Mouse (Mus musculus): ENCODE measurements around the gene Olfr1015.

Gene Olfr1015

DNA sequence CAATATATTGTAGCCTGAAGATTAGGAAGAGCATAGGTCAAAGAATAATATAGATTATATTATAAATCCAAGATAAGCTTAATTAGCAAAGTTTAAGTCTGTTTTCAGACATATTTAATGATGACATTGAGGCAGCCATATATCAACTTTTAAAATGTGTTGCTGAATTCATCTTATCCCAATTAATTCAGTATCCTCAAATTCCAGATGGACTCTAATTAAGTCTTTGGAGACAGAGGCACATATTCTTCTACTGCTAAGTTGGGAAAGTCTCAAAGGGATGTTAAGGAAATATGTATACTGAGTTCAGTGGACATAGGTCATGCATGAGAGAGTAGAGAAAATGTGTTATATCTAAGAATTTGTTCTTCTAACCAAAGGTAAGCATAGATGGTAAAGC lies at the start of gene Olfr1015:
TSS of gene Olfr1015 (plus strand) at position 301 of the 400 bp plus-strand sequence.
- no peak for DNase-seq (ENCODE audit: low spot score)

DNA sequence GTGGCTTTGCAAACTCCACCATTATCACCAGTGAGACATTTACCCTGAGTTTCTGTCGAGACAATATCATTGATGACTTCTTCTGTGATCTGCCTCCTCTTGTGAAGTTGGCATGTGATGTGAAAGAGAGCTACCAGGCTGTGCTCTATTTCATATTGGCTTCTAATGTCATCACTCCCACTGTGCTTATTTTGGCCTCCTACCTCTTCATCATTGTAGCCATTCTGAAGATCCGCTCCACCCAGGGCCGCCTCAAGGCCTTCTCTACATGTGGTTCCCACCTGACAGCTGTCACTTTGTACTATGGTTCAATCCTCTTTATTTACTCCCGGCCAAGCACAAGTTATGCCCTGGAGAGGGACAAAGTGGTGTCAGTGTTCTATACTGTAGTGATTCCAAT lies 28.0 kb upstream of the Olfr1015 start:
- DNase-seq (ENCODE audit: low spot score) = no peak

DNA sequence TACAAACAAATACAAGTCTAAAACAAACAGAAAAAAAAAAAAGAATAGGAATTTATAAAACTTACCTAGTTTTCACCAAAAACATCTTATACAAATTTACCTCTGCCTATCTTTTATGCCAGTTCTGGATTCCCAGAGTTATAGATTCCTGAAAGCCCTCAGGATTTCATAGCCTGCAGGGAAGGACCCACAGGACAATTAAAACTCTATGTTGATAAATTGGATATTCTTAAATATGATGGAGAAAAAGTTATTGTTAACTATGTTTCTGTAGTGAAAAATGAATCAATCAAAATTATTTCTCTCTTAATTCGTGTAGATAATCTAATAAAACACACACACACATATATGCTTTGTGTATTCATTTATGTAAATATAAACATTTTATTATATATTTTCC lies 19.2 kb upstream of the Olfr1015 start, which contains the start of gene Olfr1012:
TSS of gene Olfr1012 (minus strand) at position 101 of the 400 bp plus-strand sequence.
- DNase-seq (ENCODE audit: low spot score) = no peak

DNA sequence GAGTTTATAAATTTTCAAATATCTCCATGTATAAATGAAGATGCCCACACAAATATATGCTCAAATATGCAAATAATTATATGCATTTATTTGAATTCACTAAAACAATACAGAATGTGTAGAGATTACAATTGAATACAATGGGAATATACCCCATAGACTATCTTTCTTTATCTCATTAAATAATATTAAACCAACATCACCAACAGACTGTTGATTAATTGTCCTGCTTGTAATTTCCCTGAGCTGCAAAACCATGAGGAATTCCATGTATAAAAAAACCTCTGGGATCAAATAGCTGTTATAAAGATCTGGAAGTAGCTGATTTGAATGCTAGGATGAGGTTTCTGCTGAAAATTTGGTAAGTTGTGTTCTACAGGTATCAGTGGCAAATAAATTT lies 15.0 kb upstream of the Olfr1015 start, which contains the start of gene Olfr1013:
TSS of gene Olfr1013 (plus strand) at position 301 of the 400 bp plus-strand sequence.
- DNase-seq (ENCODE audit: low spot score) = no peak

DNA sequence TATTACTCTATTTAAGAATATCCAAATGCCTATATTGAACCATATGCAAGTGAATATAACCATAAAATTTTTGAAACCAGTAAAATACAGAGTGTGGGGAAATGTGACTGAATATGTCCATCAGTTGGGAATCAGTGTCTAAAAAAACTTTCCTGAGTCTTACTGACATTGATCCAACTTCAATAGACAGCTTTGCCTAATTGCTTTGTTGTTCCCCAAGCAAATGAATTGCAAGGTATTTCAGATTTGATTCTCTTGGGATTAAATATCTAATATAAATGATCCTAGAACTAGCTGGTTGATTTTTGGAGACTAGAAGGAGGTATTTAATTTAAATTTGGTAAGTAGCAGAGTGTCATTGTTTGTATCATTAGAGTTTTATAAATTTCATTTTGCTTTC lies 9.4 kb upstream of the Olfr1015 start, which contains the start of gene Olfr1014:
TSS of gene Olfr1014 (plus strand) at position 301 of the 400 bp plus-strand sequence.
- no peak for DNase-seq (ENCODE audit: low spot score)

DNA sequence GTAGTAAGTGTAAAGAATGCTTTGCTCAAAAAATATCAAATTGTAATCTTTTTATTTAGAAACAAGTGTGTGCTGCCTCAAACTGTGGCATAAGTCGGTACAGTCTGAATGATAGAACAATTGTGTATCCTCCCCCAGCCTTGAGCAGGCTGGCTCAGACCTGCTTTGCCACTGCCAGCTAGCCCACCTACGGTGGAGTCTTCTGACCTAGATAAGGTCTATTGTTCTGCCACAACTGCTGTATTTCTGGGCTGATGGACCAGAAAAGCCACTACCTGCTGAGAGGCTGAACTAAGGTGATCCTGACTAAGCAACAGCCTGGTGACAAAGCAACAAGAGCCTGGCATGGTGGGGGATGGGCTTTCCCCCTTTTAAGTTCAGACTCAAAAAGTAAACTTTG lies 10.5 kb downstream of the Olfr1015 start:
- no peak for DNase-seq (ENCODE audit: low spot score)

DNA sequence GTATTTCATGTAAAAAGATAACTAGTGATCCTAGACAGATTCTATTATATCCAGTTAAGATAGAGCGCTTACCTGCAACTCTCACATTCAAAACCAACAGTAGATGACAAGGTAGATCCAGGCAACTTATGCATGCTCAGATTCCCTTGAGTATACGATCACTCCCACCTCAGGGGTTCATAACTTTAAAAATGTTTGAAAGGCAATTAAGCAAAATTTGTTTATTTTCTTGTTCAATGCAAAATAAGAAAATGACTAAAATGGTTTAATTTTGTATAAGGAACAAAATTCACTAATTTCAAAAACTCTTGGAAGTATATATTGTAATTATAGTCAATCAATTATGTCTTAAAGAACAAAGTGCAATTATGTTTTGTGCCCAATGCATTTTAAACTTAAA lies 20.6 kb downstream of the Olfr1015 start, which contains the start of gene Olfr1016:
TSS of gene Olfr1016 (minus strand) at position 101 of the 400 bp plus-strand sequence.
- DNase-seq (ENCODE audit: low spot score) = no peak

DNA sequence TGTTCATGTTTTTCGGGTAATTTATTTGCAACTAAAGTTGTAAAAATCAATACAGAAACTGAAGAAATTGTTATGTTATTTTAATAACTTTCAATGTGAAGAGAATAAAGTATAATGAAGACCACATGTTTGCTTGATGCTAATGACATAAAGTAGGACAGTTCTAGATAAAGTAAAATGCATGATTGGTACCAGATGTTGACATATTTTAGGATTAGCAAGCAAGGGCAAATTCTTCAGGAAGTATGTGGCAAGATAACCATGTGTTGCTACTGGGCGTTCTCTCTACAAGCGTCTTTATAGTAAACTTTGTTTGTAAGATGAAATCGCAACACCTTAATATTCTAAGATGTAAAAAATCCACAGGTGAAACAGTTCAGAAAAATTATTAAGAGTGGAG lies 22.7 kb downstream of the Olfr1015 start:
- DNase-seq (ENCODE audit: low spot score) = no peak

DNA sequence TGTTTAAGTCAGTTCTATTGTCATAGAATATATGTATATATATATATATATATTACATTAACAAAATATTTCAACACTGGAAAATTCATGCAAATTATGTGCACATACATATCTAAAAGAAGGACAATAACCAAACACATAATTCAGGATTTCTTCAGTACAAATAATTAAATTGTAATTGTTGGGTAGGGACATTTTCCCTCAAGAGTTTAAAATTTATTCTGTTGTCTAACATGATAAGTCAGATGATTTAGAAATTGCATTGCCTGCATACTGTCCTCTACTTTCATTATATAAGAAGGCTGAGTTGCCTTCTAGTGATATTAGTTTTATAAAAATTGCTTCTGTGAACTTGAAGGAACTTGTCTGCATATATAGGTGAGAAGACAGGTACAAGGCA lies 36.4 kb downstream of the Olfr1015 start, which contains the start of gene Olfr1018:
TSS of gene Olfr1018 (plus strand) at position 301 of the 400 bp plus-strand sequence.
- no peak for DNase-seq (ENCODE audit: low spot score)

Data from urinary bladder, postnatal 14 days (tissue).